Mouse (Mus musculus) bone marrow, adult 2 months (tissue): ENCODE data around the gene Trim6.

Source experiments
- CTCF ChIP-seq: fragments of 200-500 bp; IDR thresholded peaks from 2 replicates; pipeline ENCODE4 v1.5.1; 2011; ENCODE audit warnings: low read length, control low read depth; ENCODE audit not compliant: control insufficient read depth, insufficient read depth
- POLR2A ChIP-seq: fragments of 200-500 bp; IDR thresholded peaks from 2 replicates; pipeline ENCODE4 v1.6.1; 2011; ENCODE audit warnings: low read depth, mild to moderate bottlenecking, control low read depth, low read length, borderline replicate concordance; ENCODE audit not compliant: control insufficient read depth

GRCm38 (mm10) chr7:104217881-104218280, 712 bp upstream of the Trim6 start:
- no peak for TF ChIP-seq POLR2A
- no peak for TF ChIP-seq CTCF
